Mouse (Mus musculus) G1E (cell line): ENCODE results near the gene Mybpc1.

ENCODE experiments used
- CTCF ChIP-seq: IDR thresholded peaks from 2 replicates; pipeline ENCODE4 v1.5.1; 2012; ENCODE audit warnings: low read depth, low read length, inconsistent platforms, mixed read lengths
- GATA1 ChIP-seq: IDR thresholded peaks from 2 replicates; pipeline ENCODE4 v1.6.1; 2012; ENCODE audit warnings: borderline replicate concordance, low read length, inconsistent platforms, mixed read lengths
- GATA2 ChIP-seq: IDR thresholded peaks from 2 replicates; pipeline ENCODE4 v1.6.1; 2012; ENCODE audit warnings: low read depth, low read length, inconsistent platforms, borderline replicate concordance
- POLR2AphosphoS5 ChIP-seq: IDR thresholded peaks from 2 replicates; pipeline ENCODE4 v1.6.1; 2012; ENCODE audit warnings: low read depth, low read length, inconsistent platforms; ENCODE audit not compliant: insufficient replicate concordance

GRCm38 (mm10) chr10:88523212-88523611 is 81.7 kb downstream of the Mybpc1 start:
- TF ChIP-seq CTCF = no peak
- no peak for TF ChIP-seq GATA1
- TF ChIP-seq POLR2AphosphoS5 = no peak
- TF ChIP-seq GATA2 = no peak
